Mouse (Mus musculus) NIH3T3 (cell line): ENCODE results near the gene Morn3.

Source experiments
- DNase-seq: peaks from one replicate; pipeline ENCODE4 v3.0.0-alpha.2; 2012; ENCODE audit warnings: low read depth

The Morn3 gene

GRCm38 (mm10) chr5:123024312-123024711 is 22.5 kb downstream of the Morn3 start:
- DNase-seq = no peak

GRCm38 (mm10) chr5:123023049-123023448 is 23.8 kb downstream of the Morn3 start:
- peak; percentile 53 for DNase-seq

DNA sequence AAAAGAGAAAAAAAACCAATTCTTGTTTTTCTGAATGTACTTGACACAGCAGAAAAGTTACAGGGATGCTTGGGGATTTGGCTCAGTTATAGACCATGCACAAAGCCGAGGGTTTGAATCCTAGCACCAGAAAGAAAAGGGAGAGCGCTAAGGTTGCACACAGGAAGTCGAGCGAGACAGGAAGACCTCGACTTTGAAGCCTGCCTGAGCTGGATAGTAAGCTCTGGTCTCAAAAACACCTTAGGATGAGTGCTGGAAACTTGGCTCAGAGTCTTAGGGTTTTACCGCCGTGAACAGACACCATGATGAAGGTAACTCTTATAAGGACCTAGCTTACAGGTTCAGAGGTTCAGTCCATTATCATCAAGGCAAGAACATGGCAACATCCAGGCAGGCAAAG is 25.4 kb downstream of the Morn3 start:
- DNase-seq = no peak

DNA sequence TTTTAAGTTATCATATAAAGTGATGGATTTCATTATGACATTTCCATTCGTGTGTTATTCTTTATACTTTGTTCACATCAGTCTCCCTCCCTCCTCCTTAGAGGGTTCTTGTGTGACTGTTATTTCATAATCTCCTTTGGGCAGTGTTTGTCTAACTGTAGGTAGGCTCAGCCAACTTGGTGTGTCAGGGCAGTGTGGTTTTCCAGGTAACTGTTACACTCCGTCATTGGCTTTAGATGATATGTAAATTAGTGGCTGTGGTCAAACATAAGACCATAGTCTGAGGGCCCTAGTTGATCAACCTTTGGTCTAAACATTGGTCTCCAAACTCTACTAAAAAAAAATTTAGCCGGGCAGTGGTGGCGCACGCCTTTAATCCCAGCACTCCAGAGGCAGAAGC is 26.4 kb downstream of the Morn3 start:
- DNase-seq = no peak

GRCm38 (mm10) chr5:123019336-123020016 is 27.3 kb downstream of the Morn3 start:
- peak; percentile 54 for DNase-seq

- DNase-seq = no peak
Observed at GRCm38 (mm10) chr5:123017504-123017903, 29.3 kb downstream of the Morn3 start.

DNA sequence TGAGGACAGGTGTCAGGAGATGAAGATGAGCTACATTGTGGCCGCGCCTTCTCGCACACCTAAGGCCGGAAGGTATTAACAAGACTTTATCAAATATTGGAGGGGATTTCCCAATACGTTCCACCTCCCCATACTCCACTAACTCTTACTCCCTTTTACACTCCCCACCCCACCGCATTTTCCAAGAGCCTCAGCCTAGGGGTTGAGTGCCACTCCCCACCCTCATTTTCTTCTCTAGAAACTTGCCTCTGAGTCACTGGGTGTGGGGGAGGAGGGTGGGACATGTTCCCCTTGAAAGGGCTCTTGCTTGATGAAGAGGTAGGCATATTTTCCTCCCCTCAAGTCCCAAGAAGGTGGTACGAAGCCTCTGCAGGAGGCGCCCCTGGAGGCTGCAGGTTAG is 30.9 kb downstream of the Morn3 start:
- DNase-seq = peak; percentile 33

GRCm38 (mm10) chr5:123014753-123015701 is 31.8 kb downstream of the Morn3 start, which contains the start of gene Orai1:
Gene Orai1 (plus strand): TSS chr5:123015074.
- peak; percentile 99 for DNase-seq

- DNase-seq = peak; percentile 90
Observed at GRCm38 (mm10) chr5:123013599-123014315, 33.1 kb downstream of the Morn3 start.

DNA sequence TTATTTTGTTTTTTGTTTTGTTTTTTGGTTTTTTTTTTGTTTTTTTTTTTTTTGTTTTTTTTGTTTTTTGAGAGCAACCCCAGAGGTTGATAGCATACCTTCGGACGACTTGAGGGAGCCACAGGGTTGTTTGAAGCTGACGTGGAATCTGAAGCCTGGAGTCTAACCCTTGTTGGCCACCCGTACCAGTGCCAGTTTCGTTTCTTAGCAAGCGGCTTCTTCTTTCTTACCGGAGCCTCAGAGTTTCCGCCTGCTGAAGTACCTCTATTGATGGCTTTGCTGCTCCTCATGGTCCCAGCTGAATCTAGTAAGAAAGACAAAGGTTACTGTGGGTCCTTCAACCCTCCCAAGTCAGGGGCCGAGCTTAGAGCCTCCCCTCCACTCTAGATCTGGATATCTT is 35.1 kb downstream of the Morn3 start:
- no peak for DNase-seq

DNA sequence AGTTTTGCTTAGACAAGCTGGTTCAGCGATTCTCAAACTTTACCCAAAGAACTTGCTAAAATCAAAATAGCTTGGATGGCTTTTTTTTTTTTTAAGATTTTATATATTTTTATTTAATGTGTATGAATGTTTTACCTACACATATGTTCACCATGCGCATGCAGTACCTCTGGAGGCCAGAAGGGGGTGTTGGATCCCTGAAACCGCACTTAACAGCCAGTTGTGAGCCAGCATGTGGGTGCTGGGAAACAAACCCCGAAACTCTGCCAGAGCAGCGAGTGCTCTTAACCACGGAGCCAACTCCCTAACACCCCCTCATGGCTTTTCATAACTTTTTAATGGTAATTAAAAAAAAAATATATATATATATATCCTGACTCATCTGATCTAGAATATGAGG is 36.0 kb downstream of the Morn3 start:
- DNase-seq = no peak

DNA sequence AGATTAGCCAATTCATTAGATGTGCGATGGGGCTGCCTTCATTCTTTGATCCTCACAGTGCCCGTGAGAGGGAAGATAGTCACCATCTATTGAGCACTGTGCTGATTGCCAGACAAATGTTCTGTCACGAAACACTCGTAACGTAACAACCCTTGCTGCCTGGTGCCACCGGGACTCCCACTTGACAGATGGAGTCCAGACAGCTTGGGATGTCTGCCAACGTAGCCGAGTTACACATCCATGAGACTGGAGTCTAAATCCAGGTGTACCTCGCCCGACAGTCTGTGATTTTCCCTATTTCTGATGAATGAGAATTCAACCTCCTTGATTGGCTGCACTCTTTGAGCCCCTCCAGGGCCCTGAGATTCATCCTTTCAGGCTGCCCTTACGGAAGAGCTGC is 36.9 kb downstream of the Morn3 start:
- no peak for DNase-seq

- DNase-seq = no peak
Observed at GRCm38 (mm10) chr5:123008877-123009493, 37.8 kb downstream of the Morn3 start.

DNA sequence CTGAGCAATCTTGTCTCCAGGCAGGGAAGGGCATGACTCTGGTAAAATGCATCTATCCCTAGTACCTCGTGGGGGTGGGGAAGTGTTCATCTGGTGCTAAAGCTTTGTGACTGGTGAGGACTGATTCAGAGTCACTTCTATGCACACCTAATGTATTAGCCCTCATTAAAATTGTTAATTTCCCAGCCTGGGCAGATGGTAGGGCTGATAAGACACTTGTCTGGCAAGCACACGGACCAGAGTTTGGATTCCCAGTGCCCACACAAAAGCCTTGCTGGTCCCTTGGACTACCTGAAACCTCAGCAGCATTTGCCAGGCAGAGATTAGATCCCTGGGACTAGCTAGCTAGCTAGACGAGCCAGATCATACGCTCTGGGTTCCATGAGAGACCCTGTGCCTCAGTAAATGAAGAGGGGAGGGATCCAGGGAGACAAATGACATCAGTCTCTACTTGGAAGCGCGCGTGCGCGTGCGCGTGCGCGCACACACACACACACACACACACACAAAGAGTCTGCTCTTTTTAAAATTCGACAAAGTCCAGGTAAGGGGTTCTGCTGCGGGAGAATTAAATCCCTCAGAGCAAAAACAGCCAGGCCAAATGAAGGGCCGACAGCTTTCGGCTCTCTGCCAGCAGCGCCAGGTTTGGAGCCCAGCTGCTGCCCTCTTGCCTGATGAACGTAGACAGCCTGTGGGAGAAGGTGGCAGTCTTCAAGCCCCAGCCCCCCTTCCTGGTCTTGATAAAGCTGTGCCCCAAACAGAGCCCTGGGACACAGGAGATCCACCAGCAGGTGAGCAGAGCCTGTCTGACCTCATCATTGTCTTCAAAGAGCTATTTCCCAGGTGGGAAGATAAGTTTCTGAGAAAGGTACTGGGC is 40.9 kb downstream of the Morn3 start:
- no peak for DNase-seq

DNA sequence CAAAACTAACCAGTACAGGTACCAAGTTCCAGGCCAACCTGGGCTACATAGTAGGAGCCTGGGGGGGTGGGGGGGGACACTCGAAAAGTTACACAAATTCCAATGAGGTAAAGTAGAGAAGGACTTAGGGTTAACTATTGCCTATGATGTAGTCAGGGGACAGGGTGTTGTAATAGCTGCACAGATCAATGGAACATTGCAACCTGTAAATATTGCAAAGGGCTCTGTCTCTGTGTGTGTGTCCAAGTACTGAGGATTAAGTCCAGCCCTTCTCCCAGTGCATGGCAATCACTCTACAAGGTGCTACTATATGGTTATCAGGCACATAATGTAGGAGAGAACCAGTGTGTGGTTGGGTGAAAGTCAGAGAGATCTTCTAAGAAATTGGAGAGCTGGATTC is 45.9 kb downstream of the Morn3 start:
- DNase-seq = no peak

DNA sequence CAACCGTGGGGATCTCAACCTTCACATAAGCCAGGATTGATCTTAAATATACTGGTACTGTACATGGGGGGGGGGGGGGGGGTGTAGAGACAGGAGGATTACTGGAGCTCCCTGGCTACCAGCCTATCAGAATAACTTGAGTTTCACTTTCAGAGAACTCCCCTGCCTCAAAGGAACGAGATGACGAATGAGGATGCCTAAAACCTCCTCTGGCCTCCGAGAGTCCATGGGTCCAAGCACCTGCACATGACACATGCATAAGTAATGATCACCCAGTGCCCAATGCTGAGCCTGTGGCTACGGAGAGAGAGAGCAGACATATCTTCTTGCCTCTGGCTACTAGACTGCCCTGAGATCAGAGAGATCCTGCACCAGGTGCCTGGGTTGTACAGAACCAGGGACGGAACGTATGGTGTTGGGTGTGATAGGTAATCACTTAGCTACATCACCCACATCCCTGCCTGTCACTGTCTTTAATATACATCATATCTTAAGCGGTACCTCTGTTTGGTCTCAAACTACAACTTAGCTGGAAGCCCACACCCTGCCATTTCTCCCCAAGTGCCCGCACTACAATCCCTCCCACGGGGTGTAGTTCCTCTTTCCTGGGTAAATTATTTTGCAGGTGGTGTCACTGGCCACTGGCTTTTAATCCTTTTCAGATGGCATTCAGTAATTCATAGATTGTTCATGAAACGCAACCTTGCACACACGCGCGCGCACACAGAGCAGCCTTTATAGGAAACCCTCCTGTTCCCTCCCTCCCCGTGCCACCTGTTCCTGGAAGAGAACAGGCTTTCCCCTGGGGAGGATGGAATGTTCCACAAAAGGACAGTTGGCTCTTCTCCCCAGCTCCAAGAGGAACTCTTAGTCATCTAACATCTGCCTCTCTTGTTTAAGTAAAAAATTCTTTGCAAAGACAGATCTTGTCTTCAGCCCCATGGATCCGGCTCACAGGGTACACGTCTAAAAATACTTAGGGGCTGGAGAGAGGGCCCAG is 49.3 kb downstream of the Morn3 start:
- no peak for DNase-seq

GRCm38 (mm10) chr5:122994910-122995309 is 51.9 kb downstream of the Morn3 start:
- no peak for DNase-seq

GRCm38 (mm10) chr5:122994303-122994846 is 52.4 kb downstream of the Morn3 start:
- peak; percentile 83 for DNase-seq

DNA sequence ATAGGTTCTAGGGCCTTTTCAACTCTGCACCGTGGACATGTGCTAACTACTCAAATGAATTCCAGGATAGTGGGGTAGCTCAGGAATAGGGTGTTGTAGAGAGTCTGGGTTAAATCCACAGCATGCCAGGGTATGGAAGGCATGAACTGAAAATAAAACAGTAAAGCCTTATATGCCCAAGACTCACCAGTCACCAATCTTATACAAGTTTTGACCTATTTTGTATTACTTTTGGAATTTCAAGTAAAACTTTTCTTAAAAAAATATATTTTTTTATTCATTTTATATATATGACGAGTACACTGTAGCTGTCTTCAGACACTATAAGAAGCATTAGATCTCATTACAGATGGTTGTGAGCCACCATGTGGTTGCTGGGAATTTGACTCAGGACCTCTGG is 53.0 kb downstream of the Morn3 start:
- no peak for DNase-seq
